Mouse (Mus musculus): Measurements from ENCODE around the gene Itprid1. TPM values are rescaled to one million over a fixed set of nuclear protein-coding genes. Genes with fewer than 3 reads are reported as not detected.

Gene Itprid1
- polyA plus RNA-seq, 1 experiment from 2014 or later: not detected

DNA sequence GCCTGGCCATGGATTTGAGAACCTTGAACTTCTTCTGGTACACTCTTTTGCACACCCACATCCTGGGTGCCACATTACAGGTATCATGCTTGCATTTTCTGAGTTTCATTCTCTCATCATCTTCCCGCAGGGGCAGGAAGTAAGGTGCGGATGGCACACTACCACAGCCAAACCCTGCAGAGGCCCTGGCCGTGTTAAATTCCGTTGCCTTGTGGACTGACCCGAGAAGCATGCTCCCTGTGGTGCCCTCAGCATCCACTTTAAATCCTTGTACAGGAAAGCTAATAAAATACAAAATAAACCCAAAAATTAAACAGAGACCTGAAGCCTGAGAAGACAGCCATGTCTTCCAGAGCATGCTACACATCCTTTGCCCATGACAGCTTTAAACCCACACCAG, 82.5 kb downstream of the Itprid1 start:
- ATAC-seq: no peak
- no peak overlapping the region for H3K27ac ChIP-seq
- no peak overlapping the region for H3K4me3 ChIP-seq
- no peaks in the 10 kb centered on the region for H3K9me3 ChIP-seq (replicated peaks)
- H3K27me3 ChIP-seq (replicated peaks): no peaks in the 10 kb centered on the region
- WGBS (ENCODE audit: insufficient replicate concordance): 53% methylated on average over 5 of the region's 5 CpGs
- no peaks in the 10 kb centered on the region for H3K36me3 ChIP-seq
- H3K9ac ChIP-seq: no peak overlapping the region
- no peaks in the 10 kb centered on the region for H3K4me1 ChIP-seq
- no peak overlapping the region for H3K4me2 ChIP-seq

DNA sequence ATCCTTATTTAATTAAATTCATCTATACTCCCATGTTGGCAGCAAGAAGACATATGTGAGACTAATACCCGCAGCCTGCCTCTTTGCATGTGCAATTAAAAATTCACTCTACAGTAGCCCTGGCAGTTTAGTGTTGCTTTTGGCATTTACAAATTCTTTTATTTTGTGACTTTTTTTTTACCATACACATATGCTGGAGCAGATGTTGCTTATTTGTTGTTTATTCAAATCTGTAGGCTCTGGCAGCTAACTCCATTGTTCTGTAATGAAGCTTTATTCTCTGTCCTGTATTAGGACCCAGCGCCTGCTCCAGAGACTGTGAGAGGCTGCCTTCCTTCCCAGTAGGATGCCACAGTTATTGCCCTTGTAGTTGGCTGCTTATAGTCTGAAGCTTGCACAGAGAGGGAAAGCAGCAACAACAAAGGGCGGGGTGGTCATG, 83.6 kb downstream of the Itprid1 start:
- H3K4me3 ChIP-seq: no peak overlapping the region
- H3K9ac ChIP-seq: no peak overlapping the region
- H3K4me1 ChIP-seq: no peaks in the 10 kb centered on the region
- no peaks in the 10 kb centered on the region for H3K27me3 ChIP-seq (replicated peaks)
- H3K36me3 ChIP-seq: no peaks in the 10 kb centered on the region
- H3K27ac ChIP-seq: no peak overlapping the region
- no peaks in the 10 kb centered on the region for H3K9me3 ChIP-seq (replicated peaks)
- no peak overlapping the region for H3K4me2 ChIP-seq
- ATAC-seq: no peak
- 65% methylated on average over 3 of the region's 3 CpGs for WGBS (ENCODE audit: insufficient replicate concordance)

DNA sequence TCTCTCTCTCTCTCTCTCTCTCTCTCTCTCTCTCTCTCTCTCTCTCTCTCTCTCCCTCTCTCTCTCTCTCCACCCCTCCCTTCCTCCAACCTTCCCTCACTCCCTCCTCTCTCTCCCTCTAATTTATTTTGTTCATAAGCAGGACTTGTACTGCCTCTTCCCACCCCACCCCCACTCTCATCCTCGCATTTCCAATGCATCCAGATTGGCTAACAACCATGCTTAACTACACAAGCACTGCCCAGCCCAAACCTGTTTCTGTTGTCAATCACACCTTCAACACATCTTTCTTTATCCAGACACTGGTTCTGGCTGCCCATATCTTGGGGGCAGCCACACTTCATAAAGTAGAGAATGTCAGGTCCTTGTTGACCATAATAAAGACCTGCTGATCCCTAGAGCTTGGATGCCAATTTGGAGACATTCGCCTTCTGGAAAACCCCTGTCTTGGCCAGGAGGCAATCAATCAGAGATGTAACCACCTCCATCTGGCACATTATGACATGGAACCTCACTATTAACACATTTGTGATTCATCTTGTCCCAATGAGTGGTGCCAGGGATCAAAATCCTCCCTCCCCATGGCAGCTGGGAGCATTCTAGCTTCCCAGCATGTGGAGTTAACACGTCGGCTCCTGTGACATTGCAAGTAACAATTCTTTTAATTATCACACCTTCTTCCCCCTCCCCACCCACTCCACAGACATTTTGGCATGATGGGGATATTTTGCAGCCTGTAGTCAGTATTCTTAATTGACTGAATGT, 84.4 kb downstream of the Itprid1 start:
- H3K4me1 ChIP-seq: no peaks in the 10 kb centered on the region
- H3K9ac ChIP-seq: no peak overlapping the region
- ATAC-seq: no peak
- no peak overlapping the region for H3K27ac ChIP-seq
- no peak overlapping the region for H3K4me2 ChIP-seq
- 54% methylated on average over 4 of the region's 4 CpGs for WGBS (ENCODE audit: insufficient replicate concordance)
- H3K9me3 ChIP-seq (replicated peaks): no peaks in the 10 kb centered on the region
- H3K27me3 ChIP-seq (replicated peaks): no peaks in the 10 kb centered on the region
- H3K36me3 ChIP-seq: no peaks in the 10 kb centered on the region
- H3K4me3 ChIP-seq: no peak overlapping the region

DNA sequence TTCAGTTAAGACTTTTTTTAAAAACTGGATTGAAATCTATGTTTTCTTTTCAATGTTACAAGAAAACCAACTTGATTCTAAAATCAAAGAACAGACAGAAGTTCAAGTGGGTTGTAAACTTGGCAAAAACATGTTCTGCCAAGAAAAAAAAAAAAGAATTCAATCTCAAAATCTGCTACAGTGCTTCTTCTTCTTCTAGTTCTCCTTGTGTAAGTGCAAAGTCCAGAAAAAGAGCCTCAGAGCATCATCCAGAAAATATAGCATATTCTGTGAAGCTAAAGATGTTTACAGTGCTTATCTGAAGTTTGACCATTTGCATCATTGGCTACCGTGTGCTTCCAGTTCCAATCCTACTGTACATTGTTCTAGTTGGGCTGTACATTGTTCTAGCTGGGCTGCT, 108.0 kb downstream of the Itprid1 start:
- Histone ChIP-seq H3K27ac (no peak overlapping the region), H3K4me1 (no peaks in the 10 kb centered on the region), H3K36me3 (no peaks in the 10 kb centered on the region), H3K27me3 (replicated peaks) (no peaks in the 10 kb centered on the region), H3K4me3 (no peak overlapping the region), H3K9me3 (replicated peaks) (no peaks in the 10 kb centered on the region), H3K4me2 (no peak overlapping the region), H3K9ac (no peak overlapping the region)
- ATAC-seq: no peak
- 55% methylated on average over 1 of the region's 1 CpGs for WGBS (ENCODE audit: insufficient replicate concordance)

DNA sequence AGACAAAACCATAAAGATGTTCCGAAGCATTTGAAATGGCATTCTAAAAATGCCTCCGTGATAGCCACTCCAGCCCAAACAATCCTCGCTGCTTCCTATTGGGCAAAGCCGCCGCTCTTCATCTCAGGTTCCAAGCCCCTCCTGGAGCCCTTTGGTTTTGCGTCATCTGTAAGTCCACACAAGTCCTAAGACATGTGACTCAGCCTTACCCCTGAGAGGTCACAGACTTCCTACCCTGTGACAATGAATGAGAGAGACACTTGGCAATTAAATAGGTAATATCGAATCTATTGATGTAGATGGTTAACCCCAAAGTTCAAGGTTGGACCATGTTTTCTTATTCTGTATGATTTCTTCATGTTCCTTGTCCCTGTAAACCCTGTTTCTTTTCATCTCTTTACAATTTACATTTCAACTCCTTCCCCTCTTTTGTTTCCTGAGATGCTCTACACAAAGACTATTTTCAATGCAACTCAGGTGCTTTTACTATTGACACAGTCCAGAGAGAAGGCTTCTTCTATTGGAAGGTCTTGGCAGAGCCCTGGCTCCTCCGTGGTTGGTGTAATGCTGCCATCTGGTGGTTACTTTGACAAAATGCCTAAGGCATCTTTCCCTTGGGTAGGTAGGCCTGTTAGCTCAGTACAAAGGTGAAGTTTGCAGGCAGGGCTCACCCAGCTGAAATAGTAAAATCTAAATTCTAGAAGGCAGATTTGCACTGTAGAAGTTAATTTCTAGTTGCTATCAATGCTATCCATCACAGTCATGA, 113.8 kb downstream of the Itprid1 start:
- Histone ChIP-seq H3K36me3 (no peaks in the 10 kb centered on the region), H3K4me1 (no peaks in the 10 kb centered on the region), H3K27me3 (replicated peaks) (no peaks in the 10 kb centered on the region), H3K4me3 (no peak overlapping the region), H3K9me3 (replicated peaks) (no peaks in the 10 kb centered on the region), H3K4me2 (no peak overlapping the region), H3K9ac (no peak overlapping the region), H3K27ac (no peak overlapping the region)
- no peak for ATAC-seq
- WGBS (ENCODE audit: insufficient replicate concordance): 58% methylated on average over 8 of the region's 8 CpGs

DNA sequence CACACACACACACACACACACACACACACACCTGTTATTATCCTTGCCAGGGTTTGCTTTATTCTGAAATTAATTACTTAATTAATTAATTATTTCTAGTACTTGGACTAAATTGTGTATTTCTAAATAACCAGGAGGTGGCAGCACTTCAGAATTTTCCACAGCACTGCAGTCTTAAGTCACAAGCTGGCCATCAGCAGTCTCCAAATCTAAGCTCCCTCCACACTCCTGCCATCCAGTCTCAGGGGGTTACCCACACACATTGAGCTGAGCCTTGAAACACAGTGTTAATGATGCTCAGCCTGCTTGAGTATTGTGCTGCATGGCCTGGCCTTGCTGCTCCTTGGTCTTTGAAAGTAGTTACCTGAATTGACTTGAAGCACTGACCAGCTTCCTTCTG, 136.3 kb downstream of the Itprid1 start:
- Histone ChIP-seq H3K27ac (no peak overlapping the region), H3K36me3 (no peaks in the 10 kb centered on the region), H3K4me3 (no peak overlapping the region), H3K4me2 (no peak overlapping the region), H3K9me3 (replicated peaks) (no peaks in the 10 kb centered on the region), H3K9ac (no peak overlapping the region), H3K27me3 (replicated peaks) (no peaks in the 10 kb centered on the region), H3K4me1 (no peaks in the 10 kb centered on the region)
- ATAC-seq: no peak

DNA sequence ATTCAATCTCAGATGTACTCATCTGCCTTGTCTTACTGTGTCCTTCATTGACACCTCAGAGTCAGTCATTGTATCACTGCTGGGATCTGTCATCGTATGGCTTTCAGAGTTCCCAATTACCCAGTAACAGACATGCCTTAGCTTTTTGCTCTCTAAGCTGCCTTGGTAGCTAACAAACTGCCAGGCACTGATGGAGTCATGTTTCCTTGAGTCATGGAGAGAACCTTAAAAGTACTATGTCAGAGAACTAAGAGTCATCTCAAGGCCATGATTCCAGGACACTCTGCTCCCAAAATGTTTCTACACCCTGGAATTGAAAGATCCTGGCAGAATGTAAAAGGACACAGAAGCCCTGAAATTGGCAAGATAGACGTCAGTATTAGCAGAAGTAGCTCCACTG, 143.1 kb downstream of the Itprid1 start:
- Histone ChIP-seq H3K27ac (no peak overlapping the region), H3K36me3 (no peaks in the 10 kb centered on the region), H3K4me3 (no peak overlapping the region), H3K4me1 (no peaks in the 10 kb centered on the region), H3K4me2 (no peak overlapping the region), H3K9ac (no peak overlapping the region), H3K27me3 (replicated peaks) (no peaks in the 10 kb centered on the region), H3K9me3 (replicated peaks) (no peaks in the 10 kb centered on the region)
- WGBS (ENCODE audit: insufficient replicate concordance): 69% methylated on average over 2 of the region's 2 CpGs
- ATAC-seq: no peak

DNA sequence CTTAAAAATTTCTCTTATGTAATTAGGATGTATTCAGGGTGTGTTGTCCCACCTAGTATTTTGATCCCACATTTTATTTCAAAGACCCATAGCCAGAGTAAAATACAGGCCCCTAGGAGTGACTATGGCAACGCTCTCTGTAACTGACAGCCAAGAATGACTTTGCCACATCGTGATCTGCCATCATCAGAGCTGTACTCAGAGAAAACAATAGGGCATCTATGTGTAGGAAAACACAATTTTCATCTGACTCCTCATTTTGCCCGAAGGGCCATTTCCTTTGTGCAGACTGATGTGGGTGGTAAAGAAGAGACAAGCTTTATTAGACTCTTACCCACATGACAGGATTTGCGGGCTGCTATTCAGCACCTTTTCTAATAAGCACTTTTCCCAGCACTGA, 172.0 kb downstream of the Itprid1 start:
- H3K4me1 ChIP-seq: no peaks in the 10 kb centered on the region
- no peaks in the 10 kb centered on the region for H3K9me3 ChIP-seq (replicated peaks)
- WGBS (ENCODE audit: insufficient replicate concordance): 74% methylated on average over 4 of the region's 4 CpGs
- no peaks in the 10 kb centered on the region for H3K36me3 ChIP-seq
- no peak overlapping the region for H3K4me2 ChIP-seq
- no peak overlapping the region for H3K27ac ChIP-seq
- no peak for ATAC-seq
- no peaks in the 10 kb centered on the region for H3K27me3 ChIP-seq (replicated peaks)
- H3K4me3 ChIP-seq: no peak overlapping the region
- H3K9ac ChIP-seq: no peak overlapping the region

DNA sequence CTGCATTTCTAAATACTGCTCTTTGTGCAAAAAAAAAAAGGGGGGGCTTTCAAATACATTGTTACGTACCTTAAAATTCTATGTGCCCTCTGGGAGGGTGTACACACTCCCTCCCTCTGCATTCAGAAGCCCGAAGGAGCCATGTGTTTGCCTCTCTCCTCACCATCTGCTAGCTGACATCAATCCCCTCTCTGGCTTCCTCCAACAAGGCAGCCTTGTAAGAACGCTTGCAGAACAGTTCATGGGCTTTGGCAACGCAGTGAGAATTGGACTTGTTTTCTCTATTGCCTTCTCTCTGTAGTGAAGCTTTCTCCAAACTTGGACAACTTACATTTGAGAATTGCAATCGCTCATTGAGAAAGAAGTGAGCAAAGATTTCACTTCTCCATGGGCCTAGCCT, 175.7 kb downstream of the Itprid1 start:
- Histone ChIP-seq H3K9ac (no peak overlapping the region), H3K4me1 (no peaks in the 10 kb centered on the region), H3K36me3 (no peaks in the 10 kb centered on the region), H3K9me3 (replicated peaks) (no peaks in the 10 kb centered on the region), H3K27me3 (replicated peaks) (no peaks in the 10 kb centered on the region), H3K4me2 (no peak overlapping the region), H3K27ac (no peak overlapping the region), H3K4me3 (no peak overlapping the region)
- 65% methylated on average over 5 of the region's 5 CpGs for WGBS (ENCODE audit: insufficient replicate concordance)
- no peak for ATAC-seq

DNA sequence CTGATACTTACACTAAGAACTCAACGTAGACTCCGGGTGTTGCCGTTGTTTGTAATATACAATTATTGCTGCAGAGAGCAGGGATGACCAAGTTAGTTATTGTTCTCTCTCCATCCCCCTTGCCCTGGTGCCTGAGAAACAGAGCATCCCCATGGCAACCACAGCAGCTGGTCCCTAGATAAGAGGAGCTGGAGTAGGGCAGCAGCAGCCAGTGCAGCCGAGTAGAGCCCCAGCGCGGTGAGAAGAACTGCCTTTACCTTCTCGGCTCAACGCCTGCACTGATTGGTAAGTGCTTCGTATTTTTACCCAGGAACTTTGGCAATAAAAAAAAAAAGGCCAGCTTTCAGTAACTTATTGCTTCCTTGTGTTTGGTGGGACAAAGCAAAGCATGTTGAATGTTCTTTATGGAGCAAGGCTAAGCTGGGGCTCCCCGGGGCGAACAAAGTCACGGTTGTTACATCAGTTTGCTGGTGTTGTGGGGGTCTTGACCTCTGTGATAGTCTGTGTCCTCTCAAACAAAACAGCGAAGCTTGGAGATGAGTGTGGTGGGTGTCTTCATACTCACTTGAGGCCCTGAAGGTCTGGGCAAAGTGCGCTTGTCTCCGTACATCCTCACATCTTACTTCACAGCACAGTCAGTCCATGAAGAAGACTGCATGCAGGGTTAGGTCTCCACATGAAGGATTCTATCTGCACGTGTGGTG, 180.7 kb downstream of the Itprid1 start, which contains the start of gene Ppp1r17:
Gene Ppp1r17, plus strand, starts transcription at position 207 of the 704 bp plus-strand sequence.
- Histone ChIP-seq H3K9ac (no peak within 1 kb of the TSS), H3K9me3 (replicated peaks) (no peaks in the 10 kb centered on the region), H3K4me3 (no peak within 1 kb of the TSS), H3K36me3 (no peaks in the 10 kb centered on the region), H3K4me1 (no peaks in the 10 kb centered on the region), H3K27ac (no peak within 1 kb of the TSS), H3K4me2 (no peak within 1 kb of the TSS), H3K27me3 (replicated peaks) (no peaks in the 10 kb centered on the region)
- 61% methylated on average over 16 of the region's 16 CpGs for WGBS (ENCODE audit: insufficient replicate concordance)
- ATAC-seq: no peak

DNA sequence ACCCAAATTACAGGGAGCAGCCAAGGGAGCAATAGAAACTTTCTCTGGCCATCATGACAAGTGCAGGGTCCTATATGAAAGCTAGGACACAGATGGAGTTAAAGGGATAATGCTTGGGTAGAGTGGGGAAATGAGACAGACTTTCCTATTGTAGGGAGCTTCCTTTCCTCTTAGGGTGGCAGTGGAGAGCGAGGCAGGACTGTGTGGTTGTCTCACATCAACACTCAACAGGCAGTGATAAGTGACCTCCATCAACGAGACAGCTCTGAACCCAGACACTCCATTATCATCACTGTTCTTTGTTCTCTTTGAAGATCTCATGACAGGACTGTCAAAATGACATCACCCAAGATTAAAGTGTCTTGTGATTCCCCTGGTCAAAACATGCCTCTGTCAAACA, 182.9 kb downstream of the Itprid1 start:
- Histone ChIP-seq H3K27me3 (replicated peaks) (no peaks in the 10 kb centered on the region), H3K36me3 (no peaks in the 10 kb centered on the region), H3K4me1 (no peaks in the 10 kb centered on the region), H3K27ac (no peak overlapping the region), H3K9me3 (replicated peaks) (no peaks in the 10 kb centered on the region), H3K4me2 (no peak overlapping the region), H3K4me3 (no peak overlapping the region), H3K9ac (no peak overlapping the region)
- ATAC-seq: no peak
- WGBS (ENCODE audit: insufficient replicate concordance): 32% methylated on average over 2 of the region's 2 CpGs

DNA sequence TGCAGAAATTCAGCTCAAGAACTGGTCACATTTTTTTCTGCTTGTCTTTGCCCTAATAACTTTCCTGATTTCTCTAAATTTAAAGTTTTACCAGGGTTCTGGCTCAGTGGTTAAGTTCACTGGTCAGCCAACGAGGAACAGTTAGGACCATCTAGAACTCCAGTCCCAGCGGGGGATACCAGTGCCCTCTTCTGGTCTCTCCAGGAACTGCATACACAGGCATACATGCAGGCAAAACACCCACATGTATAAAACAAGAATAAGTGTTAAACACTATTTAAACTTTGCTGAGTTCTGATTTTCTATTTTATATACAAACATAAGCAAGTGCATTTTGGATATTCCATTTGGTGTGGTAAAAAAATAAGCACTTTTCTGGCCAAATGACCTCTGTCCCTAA, 188.8 kb downstream of the Itprid1 start:
- Histone ChIP-seq H3K4me2 (no peak overlapping the region), H3K4me3 (no peak overlapping the region), H3K9ac (no peak overlapping the region), H3K9me3 (replicated peaks) (no peaks in the 10 kb centered on the region), H3K36me3 (no peaks in the 10 kb centered on the region), H3K27ac (no peak overlapping the region), H3K27me3 (replicated peaks) (no peaks in the 10 kb centered on the region), H3K4me1 (no peaks in the 10 kb centered on the region)
- no peak for ATAC-seq
- 40% methylated on average over 2 of the region's 2 CpGs for WGBS (ENCODE audit: insufficient replicate concordance)

Measured in liver, embryonic 12.5 days (tissue).